Mouse (Mus musculus): ENCODE data around the gene Hic1. TPM values are rescaled to one million over a fixed set of nuclear protein-coding genes. Genes with fewer than 3 reads are reported as not detected.

Hic1 gene
- polyA plus RNA-seq, 1 experiment from 2014 or later: 1.3 TPM

- Histone ChIP-seq H3K36me3 (replicated peaks) (peaks cover 66% of the 10 kb centered on the region), H3K27ac (replicated peaks) (no peak overlapping the region), H3K9me3 (no peaks in the 10 kb centered on the region), H3K4me3 (no peak overlapping the region), H3K27me3 (replicated peaks; ENCODE audit: low read depth, poor library complexity, severe bottlenecking) (peaks cover 54% of the 10 kb centered on the region), H3K4me1 (peaks cover 50% of the 10 kb centered on the region)
- WGBS: 92% methylated on average over 12 of the region's 12 CpGs
- no peak for DNase-seq (ENCODE audit: low spot score)
These were observed 6.7 kb downstream of the Hic1 start for GRCm38 (mm10) chr11:75162591-75163080.

- 0 out of 2 replicates have a peak overlapping the region, but pooled peaks have one; percentile 21 for H3K27ac ChIP-seq (replicated peaks)
- H3K4me3 ChIP-seq: no peak overlapping the region
- peaks cover 50% of the 10 kb centered on the region for H3K4me1 ChIP-seq
- peaks cover 43% of the 10 kb centered on the region for H3K27me3 ChIP-seq (replicated peaks; ENCODE audit: low read depth, poor library complexity, severe bottlenecking)
- peaks cover 74% of the 10 kb centered on the region for H3K36me3 ChIP-seq (replicated peaks)
- 73% methylated on average over 4 of the region's 4 CpGs for WGBS
- H3K9me3 ChIP-seq: no peaks in the 10 kb centered on the region
- DNase-seq (ENCODE audit: low spot score): no peak
These were observed 7.8 kb downstream of the Hic1 start for GRCm38 (mm10) chr11:75161417-75162008.

GRCm38 (mm10) chr11:75160954-75161353, 8.4 kb downstream of the Hic1 start:
- H3K9me3 ChIP-seq: no peaks in the 10 kb centered on the region
- no peak overlapping the region for H3K4me3 ChIP-seq
- peaks cover 80% of the 10 kb centered on the region for H3K36me3 ChIP-seq (replicated peaks)
- peaks cover 50% of the 10 kb centered on the region for H3K4me1 ChIP-seq
- WGBS: 82% methylated on average over 7 of the region's 7 CpGs
- H3K27ac ChIP-seq (replicated peaks): no peak overlapping the region
- peaks cover 37% of the 10 kb centered on the region for H3K27me3 ChIP-seq (replicated peaks; ENCODE audit: low read depth, poor library complexity, severe bottlenecking)
- no peak for DNase-seq (ENCODE audit: low spot score)

- no peak overlapping the region for H3K4me3 ChIP-seq
- H3K9me3 ChIP-seq: no peaks in the 10 kb centered on the region
- H3K36me3 ChIP-seq (replicated peaks): peaks cover 78% of the 10 kb centered on the region
- H3K27me3 ChIP-seq (replicated peaks; ENCODE audit: low read depth, poor library complexity, severe bottlenecking): peaks cover 23% of the 10 kb centered on the region
- H3K27ac ChIP-seq (replicated peaks): no peak overlapping the region
- H3K4me1 ChIP-seq: peaks cover 40% of the 10 kb centered on the region
- DNase-seq (ENCODE audit: low spot score): no peak
- WGBS: 57% methylated on average over 2 of the region's 2 CpGs
These were observed 9.8 kb downstream of the Hic1 start for GRCm38 (mm10) chr11:75159564-75159963.

DNA sequence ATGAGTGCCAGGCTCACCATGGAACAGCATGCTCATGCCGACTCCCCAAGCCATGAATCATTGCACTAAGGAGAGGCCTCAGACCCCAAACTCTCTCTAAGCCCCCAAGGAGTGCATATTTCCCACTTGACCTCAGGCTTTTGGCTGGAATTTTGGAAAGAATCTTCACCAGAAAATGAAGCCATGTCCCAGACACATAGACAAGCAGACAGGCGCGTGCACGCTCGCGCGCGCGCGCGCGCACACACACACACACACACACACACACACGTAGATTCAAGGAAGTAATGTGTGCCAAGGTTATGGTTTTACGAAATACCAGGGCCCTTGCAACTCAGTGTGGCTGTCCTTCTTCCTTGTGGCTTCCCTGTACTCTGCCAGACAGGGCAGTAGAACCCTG, 10.9 kb downstream of the Hic1 start:
- Histone ChIP-seq H3K4me3 (no peak overlapping the region), H3K27ac (replicated peaks) (no peak overlapping the region), H3K36me3 (replicated peaks) (peaks cover 68% of the 10 kb centered on the region), H3K4me1 (peaks cover 41% of the 10 kb centered on the region), H3K27me3 (replicated peaks; ENCODE audit: low read depth, poor library complexity, severe bottlenecking) (peaks cover 12% of the 10 kb centered on the region), H3K9me3 (no peaks in the 10 kb centered on the region)
- no peak for DNase-seq (ENCODE audit: low spot score)
- 92% methylated on average over 14 of the region's 14 CpGs for WGBS

DNA sequence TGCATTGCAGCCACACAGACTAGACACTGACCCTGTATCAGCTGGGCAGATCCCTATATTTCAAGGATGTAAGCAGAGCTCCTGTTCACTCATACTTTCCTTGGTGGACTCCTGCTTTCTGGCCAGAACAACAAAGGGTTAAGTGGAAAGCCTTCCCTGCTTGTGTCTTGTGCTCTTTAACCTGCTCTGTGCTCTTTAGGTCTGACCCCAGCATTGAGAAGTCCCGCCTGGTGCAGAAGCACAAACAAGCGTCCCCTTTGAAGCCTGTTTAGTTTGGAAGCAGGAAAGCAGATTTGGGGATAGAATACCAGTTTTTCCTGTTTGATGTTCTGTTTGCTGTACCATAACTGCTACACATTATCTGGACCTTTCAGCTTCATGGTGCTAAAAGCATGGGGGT, 11.4 kb downstream of the Hic1 start:
- peaks cover 7% of the 10 kb centered on the region for H3K27me3 ChIP-seq (replicated peaks; ENCODE audit: low read depth, poor library complexity, severe bottlenecking)

DNA sequence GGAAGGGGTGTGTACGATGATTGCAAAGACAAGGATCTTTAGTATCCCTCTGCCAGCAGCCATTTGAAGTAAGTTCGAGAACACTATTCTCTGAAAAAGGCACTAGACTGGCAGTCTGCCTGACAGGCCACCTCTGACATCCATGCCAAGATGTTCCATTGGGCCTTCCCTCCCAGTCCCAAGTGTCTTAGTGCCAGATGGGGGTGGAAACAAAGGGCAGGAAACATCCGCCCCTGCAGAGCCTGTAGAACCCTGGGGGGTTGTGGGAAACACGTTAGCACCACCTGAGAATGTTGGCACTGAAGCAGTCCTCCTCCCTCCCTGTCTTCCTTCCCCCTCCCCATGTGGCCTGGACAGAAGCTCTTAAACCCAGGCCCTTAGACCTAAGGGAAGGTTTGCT, 12.3 kb downstream of the Hic1 start:
- peaks cover 63% of the 10 kb centered on the region for H3K36me3 ChIP-seq (replicated peaks)
- 54% methylated on average over 4 of the region's 4 CpGs for WGBS
- peaks cover 44% of the 10 kb centered on the region for H3K4me1 ChIP-seq
- H3K4me3 ChIP-seq: no peak overlapping the region
- H3K9me3 ChIP-seq: no peaks in the 10 kb centered on the region
- H3K27me3 ChIP-seq (replicated peaks; ENCODE audit: low read depth, poor library complexity, severe bottlenecking): no peaks in the 10 kb centered on the region
- DNase-seq (ENCODE audit: low spot score): no peak
- peak overlapping the region; percentile 48; the same call in 1 of the 2 replicates for H3K27ac ChIP-seq (replicated peaks)

More for the DNA sequence above, 11.4 kb downstream of the Hic1 start:
- Histone ChIP-seq H3K4me1 (peaks cover 44% of the 10 kb centered on the region), H3K4me3 (no peak overlapping the region), H3K9me3 (no peaks in the 10 kb centered on the region), H3K27ac (replicated peaks) (no peak overlapping the region; the same call in 1 of the 2 replicates), H3K36me3 (replicated peaks) (peaks cover 68% of the 10 kb centered on the region)
- no peak for DNase-seq (ENCODE audit: low spot score)
- 15% methylated on average over 2 of the region's 2 CpGs for WGBS

DNA sequence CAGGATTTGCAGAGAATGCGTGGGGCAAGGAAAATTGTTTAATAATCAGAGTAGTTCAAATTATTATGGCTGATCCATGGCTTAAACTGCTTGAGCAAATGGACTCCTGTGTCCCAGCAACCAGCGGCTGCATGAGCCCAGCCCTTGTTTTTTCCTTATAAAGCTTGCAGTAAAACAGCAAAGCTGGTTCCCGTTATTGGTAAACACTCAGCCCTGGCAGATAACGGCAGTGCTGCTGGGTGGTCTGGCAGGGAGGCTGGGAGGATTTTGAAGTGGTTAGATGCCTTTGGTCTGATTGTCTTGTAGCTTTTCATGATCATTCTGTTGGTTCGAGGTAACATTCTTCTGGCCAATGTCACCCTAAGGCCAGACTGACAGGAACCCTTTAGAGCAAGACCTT, 12.9 kb downstream of the Hic1 start:
- Histone ChIP-seq H3K4me1 (peaks cover 40% of the 10 kb centered on the region), H3K36me3 (replicated peaks) (peaks cover 59% of the 10 kb centered on the region), H3K9me3 (no peaks in the 10 kb centered on the region), H3K27ac (replicated peaks) (0 out of 2 replicates have a peak overlapping the region, but pooled peaks have one; percentile 40), H3K4me3 (no peak overlapping the region), H3K27me3 (replicated peaks; ENCODE audit: low read depth, poor library complexity, severe bottlenecking) (no peaks in the 10 kb centered on the region)
- 70% methylated on average over 5 of the region's 5 CpGs for WGBS
- DNase-seq (ENCODE audit: low spot score): no peak

- Histone ChIP-seq H3K9me3 (no peaks in the 10 kb centered on the region), H3K4me1 (peaks cover 39% of the 10 kb centered on the region), H3K27ac (replicated peaks) (peak overlapping the region; percentile 40), H3K27me3 (replicated peaks; ENCODE audit: low read depth, poor library complexity, severe bottlenecking) (no peaks in the 10 kb centered on the region), H3K36me3 (replicated peaks) (peaks cover 59% of the 10 kb centered on the region), H3K4me3 (no peak overlapping the region)
- 66% methylated on average over 6 of the region's 6 CpGs for WGBS
- DNase-seq (ENCODE audit: low spot score): no peak
These were observed 13.3 kb downstream of the Hic1 start for GRCm38 (mm10) chr11:75155985-75156384.

DNA sequence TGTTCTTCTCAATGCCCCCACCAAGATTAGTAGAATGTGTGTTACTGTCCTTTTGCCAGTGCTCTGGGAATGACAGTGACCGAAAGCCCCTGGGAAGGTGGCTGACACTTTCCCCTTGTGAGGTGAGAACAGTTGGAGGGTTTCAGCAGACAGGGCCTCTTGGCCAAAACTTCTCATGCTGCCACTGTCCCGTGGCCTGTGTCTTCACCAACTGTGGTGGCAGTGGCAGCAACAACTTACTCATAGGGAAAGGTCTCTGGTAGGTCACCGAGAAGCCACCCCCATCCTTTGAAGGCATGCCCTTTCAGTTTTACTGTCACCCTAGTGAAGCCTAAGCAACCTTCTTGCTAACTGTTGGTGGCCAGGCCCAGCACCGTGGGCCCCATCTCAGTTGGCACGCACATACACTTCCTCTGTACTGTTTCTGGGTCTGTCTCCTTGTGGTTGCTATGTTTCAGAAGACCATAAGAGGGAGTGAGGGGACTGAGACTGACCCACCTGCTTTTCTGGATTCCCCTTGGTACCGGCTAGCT, 15.2 kb downstream of the Hic1 start:
- no peak overlapping the region for H3K27ac ChIP-seq (replicated peaks)
- no peaks in the 10 kb centered on the region for H3K9me3 ChIP-seq
- no peaks in the 10 kb centered on the region for H3K27me3 ChIP-seq (replicated peaks; ENCODE audit: low read depth, poor library complexity, severe bottlenecking)
- 79% methylated on average over 6 of the region's 6 CpGs for WGBS
- H3K36me3 ChIP-seq (replicated peaks): peaks cover 58% of the 10 kb centered on the region
- DNase-seq (ENCODE audit: low spot score): no peak
- H3K4me3 ChIP-seq: no peak overlapping the region
- peaks cover 39% of the 10 kb centered on the region for H3K4me1 ChIP-seq

- WGBS: 84% methylated on average over 18 of the region's 18 CpGs
These were observed 16.4 kb downstream of the Hic1 start for GRCm38 (mm10) chr11:75152603-75153557.

GRCm38 (mm10) chr11:75150346-75150745, 19.0 kb downstream of the Hic1 start:
- Histone ChIP-seq H3K27me3 (replicated peaks; ENCODE audit: low read depth, poor library complexity, severe bottlenecking) (no peaks in the 10 kb centered on the region), H3K9me3 (no peaks in the 10 kb centered on the region), H3K4me1 (peaks cover 28% of the 10 kb centered on the region), H3K27ac (replicated peaks) (no peak overlapping the region), H3K4me3 (no peak overlapping the region), H3K36me3 (replicated peaks) (peaks cover 53% of the 10 kb centered on the region)
- DNase-seq (ENCODE audit: low spot score): no peak
- 91% methylated on average over 1 of the region's 1 CpGs for WGBS

More at GRCm38 (mm10) chr11:75152603-75153557, 16.4 kb downstream of the Hic1 start:
- peak overlapping the region; percentile 2 for H3K27ac ChIP-seq (replicated peaks)
- H3K4me3 ChIP-seq: no peak overlapping the region
- H3K9me3 ChIP-seq: no peaks in the 10 kb centered on the region
- no peak for DNase-seq (ENCODE audit: low spot score)
- no peaks in the 10 kb centered on the region for H3K27me3 ChIP-seq (replicated peaks; ENCODE audit: low read depth, poor library complexity, severe bottlenecking)
- peaks cover 59% of the 10 kb centered on the region for H3K36me3 ChIP-seq (replicated peaks)
- peaks cover 39% of the 10 kb centered on the region for H3K4me1 ChIP-seq

Measured in embryonic facial prominence, embryonic 10.5 days (tissue).